Mouse (Mus musculus): ENCODE results near the gene Hspa1l. TPM values are rescaled to one million over a fixed set of nuclear protein-coding genes. Genes with fewer than 3 reads are reported as not detected.

The Hspa1l gene
- under 1 TPM; 0.44 to 0.49 TPM for total RNA-seq (2021)
- long read RNA-seq, experiment 1, result 0 reads
- long read RNA-seq, experiment 2, partial matches to known transcripts, result 1 of 2 reads
- long read RNA-seq, experiment 2, other reads (novel, unspliced or antisense), result 1 of 2 reads

GRCm38 (mm10) chr17:34972069-34972749 is at the start of gene Hspa1l, which contains the start of gene Hspa1a:
Gene Hspa1l, plus strand, starts transcription at chr17:34972703.
Gene Hspa1a, minus strand, starts transcription at chr17:34972156.
- DNase-seq (ENCODE audit: low spot score in 2 of 2), result peak; percentile 61 to 71
- Histone ChIP-seq H3K4me3 (peak within 1 kb of the TSS; percentile 59), H3K27ac (peak within 1 kb of the TSS; percentile 81)

GRCm38 (mm10) chr17:34922939-34923338 is 49.6 kb upstream of the Hspa1l start:
- no peak for DNase-seq (ENCODE audit: low spot score in 2 of 2)
- TF ChIP-seq CTCF (conservative IDR thresholded peaks at IDR 0.05), result peak; percentile 58

GRCm38 (mm10) chr17:34924258-34924657 is 48.2 kb upstream of the Hspa1l start:
- H3K4me3 ChIP-seq, result no peak overlapping the region
- TF ChIP-seq CTCF (conservative IDR thresholded peaks at IDR 0.05), result no peak
- no peak overlapping the region for H3K27ac ChIP-seq
- no peak for DNase-seq (ENCODE audit: low spot score in 2 of 2)

More at GRCm38 (mm10) chr17:34922939-34923338, 49.6 kb upstream of the Hspa1l start:
- Histone ChIP-seq H3K27ac (no peak overlapping the region), H3K4me3 (no peak overlapping the region)

- no peak for DNase-seq (ENCODE audit: low spot score in 2 of 2)
- Histone ChIP-seq H3K4me3 (no peak overlapping the region), H3K27ac (peak overlapping the region; percentile 51; the same call in 1 of the 2 replicates)
- no peak for TF ChIP-seq CTCF (conservative IDR thresholded peaks at IDR 0.05)
These were observed 45.0 kb upstream of the Hspa1l start for GRCm38 (mm10) chr17:34927306-34928019.

- no peak overlapping the region for H3K4me3 ChIP-seq
- no peak for TF ChIP-seq CTCF (conservative IDR thresholded peaks at IDR 0.05)
- no peak for DNase-seq (ENCODE audit: low spot score in 2 of 2)
- no peak overlapping the region for H3K27ac ChIP-seq
These were observed 43.7 kb upstream of the Hspa1l start for GRCm38 (mm10) chr17:34928841-34929240.

GRCm38 (mm10) chr17:34931061-34931734 is 41.3 kb upstream of the Hspa1l start, which contains the start of gene Neu1:
Gene Neu1, plus strand, starts transcription at chr17:34931253.
- TF ChIP-seq CTCF (conservative IDR thresholded peaks at IDR 0.05), result peak; percentile 88
- peak; percentile 98 to 99 for DNase-seq (ENCODE audit: low spot score in 2 of 2)
- peak within 1 kb of the TSS; percentile 96 for H3K4me3 ChIP-seq
- peak within 1 kb of the TSS; percentile 89 for H3K27ac ChIP-seq

GRCm38 (mm10) chr17:34931735-34932098 is 40.8 kb upstream of the Hspa1l start:
- peak in 1 of 2 experiments; percentile 24 for DNase-seq (ENCODE audit: low spot score in 2 of 2)
- TF ChIP-seq CTCF (conservative IDR thresholded peaks at IDR 0.05), result no peak
- Histone ChIP-seq H3K27ac (peak overlapping the region; percentile 89), H3K4me3 (peak overlapping the region; percentile 96)

- DNase-seq (ENCODE audit: low spot score in 2 of 2), result no peak
- Histone ChIP-seq H3K4me3 (peak overlapping the region; percentile 96), H3K27ac (peak overlapping the region; percentile 89; the same call in 1 of the 2 replicates)
- TF ChIP-seq CTCF (conservative IDR thresholded peaks at IDR 0.05), result no peak
These were observed 40.2 kb upstream of the Hspa1l start for GRCm38 (mm10) chr17:34932287-34932686.

- peak in 1 of 2 experiments; percentile 24 for DNase-seq (ENCODE audit: low spot score in 2 of 2)
- Histone ChIP-seq H3K4me3 (no peak overlapping the region), H3K27ac (peak overlapping the region; percentile 47; the same call in 1 of the 2 replicates)
- TF ChIP-seq CTCF (conservative IDR thresholded peaks at IDR 0.05), result no peak
These were observed 38.5 kb upstream of the Hspa1l start for GRCm38 (mm10) chr17:34934031-34934430.

- no peak for DNase-seq (ENCODE audit: low spot score in 2 of 2)
- Histone ChIP-seq H3K4me3 (no peak overlapping the region), H3K27ac (no peak overlapping the region)
- TF ChIP-seq CTCF (conservative IDR thresholded peaks at IDR 0.05), result no peak
These were observed 37.7 kb upstream of the Hspa1l start for GRCm38 (mm10) chr17:34934830-34935229.

- no peak for DNase-seq (ENCODE audit: low spot score in 2 of 2)
- TF ChIP-seq CTCF (conservative IDR thresholded peaks at IDR 0.05), result no peak
- H3K4me3 ChIP-seq, result no peak overlapping the region
- H3K27ac ChIP-seq, result no peak overlapping the region
These were observed 34.5 kb upstream of the Hspa1l start for GRCm38 (mm10) chr17:34937960-34938505.

- DNase-seq (ENCODE audit: low spot score in 2 of 2), result no peak
- TF ChIP-seq CTCF (conservative IDR thresholded peaks at IDR 0.05), result no peak
- Histone ChIP-seq H3K27ac (no peak overlapping the region), H3K4me3 (peak overlapping the region; percentile 35)
These were observed 31.0 kb upstream of the Hspa1l start for GRCm38 (mm10) chr17:34941344-34942041.
